Mouse (Mus musculus): ENCODE data around the gene Sap25. TPM values are rescaled to one million over a fixed set of nuclear protein-coding genes. Genes with fewer than 3 reads are reported as not detected.
A peak's percentile ranks its signal among the peaks of the same experiment; 100 is the strongest.

Sap25 gene
- polyA plus RNA-seq, 1 experiment, result 19.7 TPM

GRCm38 (mm10) chr5:137644484-137644883 lies 3.4 kb downstream of the Sap25 start:
- Histone ChIP-seq H3K27me3 (ENCODE audit: control insufficient read depth, insufficient read depth, low read length) (no peaks in the 10 kb centered on the region; the same call in 1 of the 2 replicates), H3K4me3 (replicated peaks; ENCODE audit: insufficient read depth, low read depth, low read length) (no peak overlapping the region), H3K4me1 (ENCODE audit: control insufficient read depth, insufficient read depth, low read length) (no peaks in the 10 kb centered on the region), H3K27ac (ENCODE audit: insufficient read depth, low read length) (no peak overlapping the region)
- TF ChIP-seq CTCF (IDR thresholded peaks at IDR 0.05; ENCODE audit: borderline replicate concordance, insufficient read depth, low read depth, low read length) (no peak), POLR2A (IDR thresholded peaks at IDR 0.05; ENCODE audit: borderline replicate concordance, insufficient read depth, low read length) (no peak)
- no peak for DNase-seq
- WGBS, result 44% methylated on average over 19 of the region's 19 CpGs

- H3K27ac ChIP-seq (ENCODE audit: insufficient read depth, low read length), result no peak overlapping the region
- no peaks in the 10 kb centered on the region; the same call in 1 of the 2 replicates for H3K27me3 ChIP-seq (ENCODE audit: control insufficient read depth, insufficient read depth, low read length)
- no peaks in the 10 kb centered on the region for H3K4me1 ChIP-seq (ENCODE audit: control insufficient read depth, insufficient read depth, low read length)
- TF ChIP-seq CTCF (IDR thresholded peaks at IDR 0.05; ENCODE audit: borderline replicate concordance, insufficient read depth, low read depth, low read length) (no peak), POLR2A (IDR thresholded peaks at IDR 0.05; ENCODE audit: borderline replicate concordance, insufficient read depth, low read length) (no peak)
- 10% methylated on average over 44 of the region's 44 CpGs for WGBS
- H3K4me3 ChIP-seq (replicated peaks; ENCODE audit: insufficient read depth, low read depth, low read length), result no peak overlapping the region
- DNase-seq, result no peak
Observed at GRCm38 (mm10) chr5:137645091-137645651, 4.0 kb downstream of the Sap25 start.

- Histone ChIP-seq H3K27ac (ENCODE audit: insufficient read depth, low read length) (no peak within 1 kb of the TSS), H3K4me1 (ENCODE audit: control insufficient read depth, insufficient read depth, low read length) (no peaks in the 10 kb centered on the region), H3K4me3 (replicated peaks; ENCODE audit: insufficient read depth, low read depth, low read length) (no peak within 1 kb of the TSS), H3K27me3 (ENCODE audit: control insufficient read depth, insufficient read depth, low read length) (no peaks in the 10 kb centered on the region; the same call in 1 of the 2 replicates)
- WGBS, result 35% methylated on average over 11 of the region's 11 CpGs
- TF ChIP-seq POLR2A (IDR thresholded peaks at IDR 0.05; ENCODE audit: borderline replicate concordance, insufficient read depth, low read length), result no peak
- no peak for TF ChIP-seq CTCF (IDR thresholded peaks at IDR 0.05; ENCODE audit: borderline replicate concordance, insufficient read depth, low read depth, low read length)
- no peak for DNase-seq
Observed at GRCm38 (mm10) chr5:137645652-137646091, 4.5 kb downstream of the Sap25 start, which contains the start of gene Irs3. Gene Irs3 (minus strand): TSS chr5:137645714.

- TF ChIP-seq POLR2A (IDR thresholded peaks at IDR 0.05; ENCODE audit: borderline replicate concordance, insufficient read depth, low read length) (no peak), CTCF (IDR thresholded peaks at IDR 0.05; ENCODE audit: borderline replicate concordance, insufficient read depth, low read depth, low read length) (no peak)
- Histone ChIP-seq H3K4me1 (ENCODE audit: control insufficient read depth, insufficient read depth, low read length) (peaks cover 4% of the 10 kb centered on the region; the same call in 1 of the 2 replicates), H3K27ac (ENCODE audit: insufficient read depth, low read length) (no peak overlapping the region), H3K4me3 (replicated peaks; ENCODE audit: insufficient read depth, low read depth, low read length) (no peak overlapping the region), H3K27me3 (ENCODE audit: control insufficient read depth, insufficient read depth, low read length) (no peaks in the 10 kb centered on the region; the same call in 1 of the 2 replicates)
- DNase-seq, result no peak
- WGBS, result 74% methylated on average over 9 of the region's 9 CpGs
Observed at GRCm38 (mm10) chr5:137647827-137648601, 6.9 kb downstream of the Sap25 start.

- 33% methylated on average over 4 of the region's 4 CpGs for WGBS
Observed at GRCm38 (mm10) chr5:137649251-137649650, 8.1 kb downstream of the Sap25 start.

GRCm38 (mm10) chr5:137649669-137650571 lies 8.8 kb downstream of the Sap25 start:
- Histone ChIP-seq H3K27ac (ENCODE audit: insufficient read depth, low read length) (no peak overlapping the region), H3K27me3 (ENCODE audit: control insufficient read depth, insufficient read depth, low read length) (no peaks in the 10 kb centered on the region), H3K4me3 (replicated peaks; ENCODE audit: insufficient read depth, low read depth, low read length) (no peak overlapping the region), H3K4me1 (ENCODE audit: control insufficient read depth, insufficient read depth, low read length) (peaks cover 4% of the 10 kb centered on the region; the same call in 1 of the 2 replicates)
- WGBS, result 32% methylated on average over 18 of the region's 18 CpGs
- no peak for DNase-seq
- TF ChIP-seq POLR2A (IDR thresholded peaks at IDR 0.05; ENCODE audit: borderline replicate concordance, insufficient read depth, low read length) (no peak), CTCF (IDR thresholded peaks at IDR 0.05; ENCODE audit: borderline replicate concordance, insufficient read depth, low read depth, low read length) (no peak)

More at GRCm38 (mm10) chr5:137649251-137649650, 8.1 kb downstream of the Sap25 start:
- peaks cover 4% of the 10 kb centered on the region; the same call in 1 of the 2 replicates for H3K4me1 ChIP-seq (ENCODE audit: control insufficient read depth, insufficient read depth, low read length)
- TF ChIP-seq CTCF (IDR thresholded peaks at IDR 0.05; ENCODE audit: borderline replicate concordance, insufficient read depth, low read depth, low read length) (no peak), POLR2A (IDR thresholded peaks at IDR 0.05; ENCODE audit: borderline replicate concordance, insufficient read depth, low read length) (no peak)
- DNase-seq, result no peak
- H3K27me3 ChIP-seq (ENCODE audit: control insufficient read depth, insufficient read depth, low read length), result no peaks in the 10 kb centered on the region; the same call in 1 of the 2 replicates
- H3K4me3 ChIP-seq (replicated peaks; ENCODE audit: insufficient read depth, low read depth, low read length), result no peak overlapping the region
- no peak overlapping the region for H3K27ac ChIP-seq (ENCODE audit: insufficient read depth, low read length)

GRCm38 (mm10) chr5:137652474-137652873 lies 11.3 kb downstream of the Sap25 start:
- peak; percentile 76 to 78 for DNase-seq
- H3K27ac ChIP-seq (ENCODE audit: insufficient read depth, low read length), result peak overlapping the region; percentile 12; the same call in 1 of the 2 replicates
- 15% methylated on average over 3 of the region's 3 CpGs for WGBS

More at GRCm38 (mm10) chr5:137652474-137652873, 11.3 kb downstream of the Sap25 start:
- TF ChIP-seq CTCF (IDR thresholded peaks at IDR 0.05; ENCODE audit: borderline replicate concordance, insufficient read depth, low read depth, low read length) (peak; percentile 71), POLR2A (IDR thresholded peaks at IDR 0.05; ENCODE audit: borderline replicate concordance, insufficient read depth, low read length) (no peak)
- Histone ChIP-seq H3K27me3 (ENCODE audit: control insufficient read depth, insufficient read depth, low read length) (no peaks in the 10 kb centered on the region), H3K4me3 (replicated peaks; ENCODE audit: insufficient read depth, low read depth, low read length) (no peak overlapping the region), H3K4me1 (ENCODE audit: control insufficient read depth, insufficient read depth, low read length) (peaks cover 7% of the 10 kb centered on the region)

Measured in cerebellum, adult 2 months (tissue).